Mouse (Mus musculus) limb, embryonic 10.5 days (tissue): ENCODE results near the gene Rdh7. TPM values are rescaled to one million over a fixed set of nuclear protein-coding genes. Genes with fewer than 3 reads are reported as not detected.
"Not testable (repeated sequence)": the region's sequence is repeated elsewhere in the genome, so short reads cannot be mapped to it uniquely, and the experiment has no call there.

Experiments used
- DNase-seq: peaks from one replicate; pipeline ENCODE4 v3.0.0-alpha.2; 2017; ENCODE audit warnings: low spot score
- H3K27ac ChIP-seq: fragments of 300-500 bp; sonication (generic); 2 replicates; pipeline ENCODE4 v1.5.1; 2016; ENCODE audit warnings: mild to moderate bottlenecking
- H3K27me3 ChIP-seq: fragments of 300-500 bp; sonication (generic); 2 replicates; pipeline ENCODE4 v1.6.1; 2016; ENCODE audit warnings: low read depth, mild to moderate bottlenecking; ENCODE audit not compliant: poor library complexity, severe bottlenecking
- H3K36me3 ChIP-seq: fragments of 300-500 bp; sonication (generic); 2 replicates; pipeline ENCODE4 v1.6.1; 2016; ENCODE audit warnings: mild to moderate bottlenecking, moderate library complexity
- H3K4me1 ChIP-seq: fragments of 300-500 bp; sonication (generic); 2 replicates; pipeline ENCODE4 v1.6.1; 2016
- H3K4me3 ChIP-seq: fragments of 300-500 bp; sonication (generic); 2 replicates; pipeline ENCODE4 v1.5.1; 2016; ENCODE audit warnings: mild to moderate bottlenecking, moderate library complexity
- H3K9me3 ChIP-seq: fragments of 300-500 bp; sonication (generic); replicated peaks from 2 replicates; pipeline ENCODE4 v1.6.1; 2016; ENCODE audit warnings: mild to moderate bottlenecking
- WGBS: fragments of 180-500 bp; shearing (Covaris S2); methylation state at CpG from one replicate; pipeline ENCODE4 v1.1.7; 2016; 5-methylcytosine and 5-hydroxymethylcytosine counted together
- polyA plus RNA-seq: library from polyadenylated mRNA; unstranded; fragments of >200 nt; fragmentation: Nextera tagmentation; extraction: Ambion mirVana; gene quantifications from 2 replicates; pipeline ENCODE4 v1.2.1, GENCODE M21; 2016

Rdh7 gene
- polyA plus RNA-seq, 1 experiment from 2014 or later, result not detected

- no peaks in the 10 kb centered on the region for H3K9me3 ChIP-seq
- H3K27me3 ChIP-seq, result no peaks in the 10 kb centered on the region
- H3K4me1 ChIP-seq, result no peaks in the 10 kb centered on the region
- no peak overlapping the region for H3K4me3 ChIP-seq
- DNase-seq, result no peak
- no peak overlapping the region; the same call in 1 of the 2 replicates for H3K27ac ChIP-seq
- H3K36me3 ChIP-seq, result no peaks in the 10 kb centered on the region
- WGBS, result 76% methylated on average over 3 of the region's 3 CpGs
Measured at GRCm38 (mm10) chr10:127879155-127879688, 9.4 kb downstream of the Rdh7 start.

- Histone ChIP-seq H3K4me1 (no peaks in the 10 kb centered on the region), H3K27ac (no peak overlapping the region), H3K36me3 (no peaks in the 10 kb centered on the region), H3K4me3 (no peak overlapping the region), H3K27me3 (no peaks in the 10 kb centered on the region), H3K9me3 (no peaks in the 10 kb centered on the region)
- DNase-seq, result no peak
- WGBS, result 64% methylated on average over 3 of the region's 3 CpGs
Measured at GRCm38 (mm10) chr10:127878262-127879057, 10.2 kb downstream of the Rdh7 start.

- Histone ChIP-seq H3K27ac (no peak overlapping the region), H3K4me1 (no peaks in the 10 kb centered on the region), H3K9me3 (no peaks in the 10 kb centered on the region), H3K4me3 (no peak overlapping the region), H3K36me3 (no peaks in the 10 kb centered on the region), H3K27me3 (no peaks in the 10 kb centered on the region)
- WGBS, result 44% methylated on average over 2 of the region's 2 CpGs
- no peak for DNase-seq
Measured at GRCm38 (mm10) chr10:127877681-127878080, 10.9 kb downstream of the Rdh7 start.

- no peaks in the 10 kb centered on the region for H3K4me1 ChIP-seq
- WGBS, result 83% methylated on average over 4 of the region's 4 CpGs
- no peak overlapping the region for H3K4me3 ChIP-seq
- no peak for DNase-seq
- no peaks in the 10 kb centered on the region for H3K36me3 ChIP-seq
- H3K27me3 ChIP-seq, result no peaks in the 10 kb centered on the region
- no peaks in the 10 kb centered on the region for H3K9me3 ChIP-seq
- H3K27ac ChIP-seq, result no peak overlapping the region
Measured at GRCm38 (mm10) chr10:127872484-127872883, 16.1 kb downstream of the Rdh7 start.

GRCm38 (mm10) chr10:127866232-127866631 is 22.4 kb downstream of the Rdh7 start, which contains the start of gene Rdh16f2:
Gene Rdh16f2 (plus strand): TSS chr10:127866474.
- no peak within 1 kb of the TSS for H3K27ac ChIP-seq
- H3K9me3 ChIP-seq, result no peaks in the 10 kb centered on the region
- no peak for DNase-seq
- no peaks in the 10 kb centered on the region for H3K4me1 ChIP-seq
- no peak within 1 kb of the TSS for H3K4me3 ChIP-seq
- 83% methylated on average over 3 of the region's 3 CpGs for WGBS
- H3K36me3 ChIP-seq, result no peaks in the 10 kb centered on the region
- no peaks in the 10 kb centered on the region for H3K27me3 ChIP-seq

GRCm38 (mm10) chr10:127864931-127865330 is 23.7 kb downstream of the Rdh7 start:
- Histone ChIP-seq H3K27me3 (no peaks in the 10 kb centered on the region), H3K27ac (no peak overlapping the region), H3K9me3 (no peaks in the 10 kb centered on the region), H3K36me3 (no peaks in the 10 kb centered on the region), H3K4me3 (no peak overlapping the region), H3K4me1 (no peaks in the 10 kb centered on the region)
- no peak for DNase-seq

GRCm38 (mm10) chr10:127856376-127856775 is 32.2 kb downstream of the Rdh7 start:
- no peaks in the 10 kb centered on the region for H3K27me3 ChIP-seq
- H3K4me3 ChIP-seq, result no peak overlapping the region
- no peaks in the 10 kb centered on the region for H3K9me3 ChIP-seq
- no peaks in the 10 kb centered on the region for H3K36me3 ChIP-seq
- no peaks in the 10 kb centered on the region for H3K4me1 ChIP-seq
- DNase-seq, result no peak
- H3K27ac ChIP-seq, result no peak overlapping the region

- Histone ChIP-seq H3K9me3 (no peaks in the 10 kb centered on the region), H3K27ac (no peak within 1 kb of the TSS), H3K4me1 (no peaks in the 10 kb centered on the region), H3K27me3 (no peaks in the 10 kb centered on the region), H3K4me3 (no peak within 1 kb of the TSS), H3K36me3 (no peaks in the 10 kb centered on the region)
- no peak for DNase-seq
- 77% methylated on average over 1 of the region's 1 CpGs for WGBS
Measured at GRCm38 (mm10) chr10:127849628-127850027, 39.0 kb downstream of the Rdh7 start, which contains the start of gene Rdh19. Gene Rdh19 (plus strand): TSS chr10:127849928.

- Histone ChIP-seq H3K9me3 (no peaks in the 10 kb centered on the region), H3K27ac (no peak overlapping the region), H3K4me3 (no peak overlapping the region), H3K4me1 (no peaks in the 10 kb centered on the region), H3K36me3 (no peaks in the 10 kb centered on the region), H3K27me3 (no peaks in the 10 kb centered on the region)
- 97% methylated on average over 1 of the region's 1 CpGs for WGBS
- no peak for DNase-seq
Measured at GRCm38 (mm10) chr10:127848089-127848488, 40.5 kb downstream of the Rdh7 start.

GRCm38 (mm10) chr10:127845945-127846344 is 42.7 kb downstream of the Rdh7 start:
- H3K9me3 ChIP-seq, H3K4me1 ChIP-seq, H3K27ac ChIP-seq, DNase-seq, H3K27me3 ChIP-seq, H3K36me3 ChIP-seq, H3K4me3 ChIP-seq: not testable (repeated sequence)
- whole genome bisulfite sequencing, result 95% methylated on average over 5 of the region's 5 CpGs

- DNase-seq, result no peak
- H3K36me3 ChIP-seq, result no peaks in the 10 kb centered on the region
- no peaks in the 10 kb centered on the region for H3K9me3 ChIP-seq
- H3K4me1 ChIP-seq, result no peaks in the 10 kb centered on the region
- H3K27me3 ChIP-seq, result no peaks in the 10 kb centered on the region
- no peak overlapping the region for H3K27ac ChIP-seq
- WGBS, result 75% methylated on average over 2 of the region's 2 CpGs
- H3K4me3 ChIP-seq, result no peak overlapping the region
Measured at GRCm38 (mm10) chr10:127840776-127841175, 47.8 kb downstream of the Rdh7 start.

- DNase-seq, result no peak
- no peaks in the 10 kb centered on the region for H3K9me3 ChIP-seq
- 85% methylated on average over 2 of the region's 2 CpGs for WGBS
- H3K4me1 ChIP-seq, result no peaks in the 10 kb centered on the region
- H3K27ac ChIP-seq, result no peak overlapping the region
- no peak overlapping the region for H3K4me3 ChIP-seq
- no peaks in the 10 kb centered on the region for H3K36me3 ChIP-seq
- H3K27me3 ChIP-seq, result no peaks in the 10 kb centered on the region
Measured at GRCm38 (mm10) chr10:127838539-127838938, 50.1 kb downstream of the Rdh7 start.

GRCm38 (mm10) chr10:127837793-127838192 is 50.8 kb downstream of the Rdh7 start:
- whole genome bisulfite sequencing, result 92% methylated on average over 5 of the region's 5 CpGs
- not testable (repeated sequence) for H3K27ac ChIP-seq

More at GRCm38 (mm10) chr10:127837793-127838192, 50.8 kb downstream of the Rdh7 start:
- not testable (repeated sequence) for H3K4me3 ChIP-seq, DNase-seq, H3K27me3 ChIP-seq, H3K4me1 ChIP-seq, H3K9me3 ChIP-seq, H3K36me3 ChIP-seq
